Mouse (Mus musculus) stomach, postnatal 0 days (tissue): ENCODE data around the gene Ankrd33b.

ENCODE experiments used
- CTCF ChIP-seq: IDR thresholded peaks from 2 replicates; pipeline ENCODE4 v1.5.1; 2016; ENCODE audit warnings: antibody characterized with exemption, low read depth, mild to moderate bottlenecking, moderate library complexity
- EP300 ChIP-seq: optimal IDR thresholded peaks from 2 replicates; pipeline ENCODE3; 2016; ENCODE audit warnings: antibody characterized with exemption

DNA sequence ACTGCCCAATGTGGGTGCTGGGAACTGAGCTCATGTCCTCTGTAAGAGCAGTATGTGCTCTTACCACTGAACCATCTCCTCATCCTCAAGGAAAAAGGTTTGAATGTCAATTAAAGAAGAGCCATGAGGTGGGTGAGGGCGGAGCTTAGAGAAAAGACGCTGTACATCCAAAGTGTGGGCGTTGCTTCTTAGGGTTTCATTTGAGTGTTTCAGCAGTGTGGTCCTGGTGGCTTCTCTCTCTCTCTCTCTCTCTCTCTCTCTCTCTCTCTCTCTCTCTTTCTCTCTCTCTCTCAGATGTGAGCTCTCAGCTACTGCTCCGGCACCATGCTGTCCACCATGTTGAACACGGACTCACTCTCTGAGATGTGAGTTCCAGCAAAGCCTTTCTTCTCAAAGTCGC is 46.1 kb upstream of the Ankrd33b start:
- TF ChIP-seq EP300 (no peak), CTCF (no peak)
